Mouse (Mus musculus): ENCODE measurements around the gene Trim14. TPM values are rescaled to one million over a fixed set of nuclear protein-coding genes. Genes with fewer than 3 reads are reported as not detected.
"Not testable (repeated sequence)": the region's sequence is repeated elsewhere in the genome, so short reads cannot be mapped to it uniquely, and the experiment has no call there.

The Trim14 gene
- polyA plus RNA-seq (2015; fragmentation: Nextera tagmentation; extraction: Ambion mirVana) = 6.8 and 8.6 TPM in 2 replicates

DNA sequence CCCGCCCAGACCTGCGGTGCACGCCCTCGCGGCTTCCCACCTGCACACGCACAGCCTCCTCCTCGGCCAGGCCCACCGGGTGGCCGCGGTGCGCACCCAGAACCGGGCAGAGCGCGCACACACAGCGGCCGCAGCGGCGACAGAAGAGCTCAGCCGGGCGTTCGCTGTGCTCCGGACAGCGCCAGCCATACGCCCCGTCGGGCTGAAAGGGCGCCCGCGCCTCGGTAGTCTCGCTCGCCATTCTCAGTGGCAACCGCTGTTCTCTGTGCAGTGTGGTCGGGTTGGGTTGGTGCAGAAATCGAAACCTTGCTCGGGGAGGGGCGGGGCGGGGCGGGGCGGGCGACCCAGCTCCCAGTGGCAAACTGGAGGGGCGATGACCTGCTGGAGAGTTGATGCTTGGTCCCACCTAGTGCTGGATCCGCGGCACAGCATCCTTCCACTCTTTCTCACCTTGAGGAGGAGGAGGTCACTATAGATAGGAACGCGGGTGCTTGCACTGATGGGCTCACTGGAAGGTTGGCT, at the start of gene Trim14:
Gene Trim14, minus strand, starts transcription at position 302 of the 522 bp plus-strand sequence.
- H3K4me2 ChIP-seq = peak within 1 kb of the TSS; percentile 84
- peak within 1 kb of the TSS; percentile 75 for H3K27ac ChIP-seq
- peaks cover 56% of the 10 kb centered on the region for H3K27me3 ChIP-seq

GRCm38 (mm10) chr4:46585041-46585810, 49.3 kb upstream of the Trim14 start:
- WGBS (ENCODE audit: insufficient replicate concordance) = 53% methylated on average over 13 of the region's 13 CpGs
- DNase-seq (no peak), ATAC-seq (ENCODE audit: low read depth) (no peak)
- Histone ChIP-seq H3K27ac (0 out of 2 replicates have a peak overlapping the region, but pooled peaks have one; percentile 11), H3K4me3 (replicated peaks) (no peak overlapping the region), H3K36me3 (no peaks in the 10 kb centered on the region), H3K9me3 (replicated peaks) (0 out of 2 replicates have a peak, but pooled peaks cover 3% of the 10 kb centered on the region), H3K9ac (no peak overlapping the region), H3K27me3 (no peaks in the 10 kb centered on the region), H3K4me1 (replicated peaks) (peaks cover 21% of the 10 kb centered on the region), H3K4me2 (no peak overlapping the region)

More for the DNA sequence above, at the start of gene Trim14:
- H3K9ac ChIP-seq = peak within 1 kb of the TSS; percentile 71
- under 1% methylated on average over 46 of the region's 46 CpGs for WGBS (ENCODE audit: insufficient replicate concordance)
- H3K4me1 ChIP-seq (replicated peaks) = peaks cover 30% of the 10 kb centered on the region
- ATAC-seq (ENCODE audit: low read depth) (peak; percentile 66), DNase-seq (no peak)
- 0 out of 2 replicates have a peak, but pooled peaks cover 7% of the 10 kb centered on the region for H3K36me3 ChIP-seq
- peak within 1 kb of the TSS; percentile 67 for H3K4me3 ChIP-seq (replicated peaks)
- no peaks in the 10 kb centered on the region for H3K9me3 ChIP-seq (replicated peaks)

DNA sequence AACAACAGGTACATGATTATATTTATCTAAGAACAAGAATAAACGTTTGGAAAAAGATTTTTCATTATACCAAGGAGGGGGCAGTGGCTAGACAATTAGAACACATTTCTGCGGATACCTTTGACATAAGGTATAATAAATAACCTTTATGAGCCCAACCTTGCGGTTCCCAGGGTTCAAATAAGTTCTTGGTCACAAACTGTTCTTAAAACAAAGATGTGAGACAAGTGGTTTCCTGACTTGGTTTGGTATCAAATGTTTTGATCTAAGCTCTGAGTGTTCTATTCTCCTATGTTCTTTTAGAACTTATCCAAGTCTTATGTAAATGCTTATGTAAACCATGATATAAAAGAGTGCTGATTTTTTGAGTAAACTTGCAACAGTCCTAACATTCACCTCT, 48.6 kb upstream of the Trim14 start:
- ATAC-seq (ENCODE audit: low read depth); DNase-seq; H3K9me3 ChIP-seq (replicated peaks); H3K4me3 ChIP-seq (replicated peaks); H3K4me2 ChIP-seq; H3K9ac ChIP-seq; H3K27ac ChIP-seq; H3K27me3 ChIP-seq; H3K36me3 ChIP-seq: not testable (repeated sequence)
- peaks cover 14% of the 10 kb centered on the region for H3K4me1 ChIP-seq (replicated peaks)
- whole genome bisulfite sequencing (ENCODE audit: insufficient replicate concordance) = 37% methylated on average over 3 of the region's 3 CpGs

GRCm38 (mm10) chr4:46584084-46584483, 48.1 kb upstream of the Trim14 start:
- not testable (repeated sequence) for DNase-seq; H3K9me3 ChIP-seq (replicated peaks); H3K4me3 ChIP-seq (replicated peaks); H3K4me2 ChIP-seq; H3K36me3 ChIP-seq; H3K9ac ChIP-seq; H3K27ac ChIP-seq; H3K27me3 ChIP-seq; ATAC-seq (ENCODE audit: low read depth)
- WGBS (ENCODE audit: insufficient replicate concordance) = 35% methylated on average over 2 of the region's 6 CpGs
- H3K4me1 ChIP-seq (replicated peaks) = peaks cover 11% of the 10 kb centered on the region

- not testable (repeated sequence) for H3K4me1 ChIP-seq (replicated peaks); H3K4me2 ChIP-seq; H3K27ac ChIP-seq; H3K4me3 ChIP-seq (replicated peaks); H3K9me3 ChIP-seq (replicated peaks); H3K27me3 ChIP-seq; DNase-seq; H3K9ac ChIP-seq; ATAC-seq (ENCODE audit: low read depth); H3K36me3 ChIP-seq
- 67% methylated on average over 9 of the region's 9 CpGs for WGBS (ENCODE audit: insufficient replicate concordance)
Measured at GRCm38 (mm10) chr4:46582024-46582423, 46.1 kb upstream of the Trim14 start.

- DNase-seq; H3K27me3 ChIP-seq; H3K9me3 ChIP-seq (replicated peaks); H3K4me2 ChIP-seq; H3K27ac ChIP-seq; ATAC-seq (ENCODE audit: low read depth); H3K9ac ChIP-seq; H3K4me1 ChIP-seq (replicated peaks); H3K36me3 ChIP-seq; H3K4me3 ChIP-seq (replicated peaks): not testable (repeated sequence)
- 89% methylated on average over 22 of the region's 22 CpGs for whole genome bisulfite sequencing (ENCODE audit: insufficient replicate concordance)
Measured at GRCm38 (mm10) chr4:46581577-46581976, 45.6 kb upstream of the Trim14 start.

- H3K4me2 ChIP-seq; DNase-seq; H3K9me3 ChIP-seq (replicated peaks); H3K4me1 ChIP-seq (replicated peaks); H3K27me3 ChIP-seq; H3K27ac ChIP-seq; H3K9ac ChIP-seq; H3K4me3 ChIP-seq (replicated peaks); H3K36me3 ChIP-seq; ATAC-seq (ENCODE audit: low read depth): not testable (repeated sequence)
- WGBS (ENCODE audit: insufficient replicate concordance) = 82% methylated on average over 15 of the region's 15 CpGs
Measured at GRCm38 (mm10) chr4:46580799-46581243, 44.9 kb upstream of the Trim14 start.

- 85% methylated on average over 8 of the region's 8 CpGs for WGBS (ENCODE audit: insufficient replicate concordance)
- H3K4me3 ChIP-seq (replicated peaks); ATAC-seq (ENCODE audit: low read depth); H3K9me3 ChIP-seq (replicated peaks); H3K27me3 ChIP-seq; H3K9ac ChIP-seq; DNase-seq; H3K36me3 ChIP-seq; H3K27ac ChIP-seq; H3K4me2 ChIP-seq: not testable (repeated sequence)
- peaks cover 11% of the 10 kb centered on the region for H3K4me1 ChIP-seq (replicated peaks)
Measured at GRCm38 (mm10) chr4:46578796-46579346, 42.9 kb upstream of the Trim14 start.

DNA sequence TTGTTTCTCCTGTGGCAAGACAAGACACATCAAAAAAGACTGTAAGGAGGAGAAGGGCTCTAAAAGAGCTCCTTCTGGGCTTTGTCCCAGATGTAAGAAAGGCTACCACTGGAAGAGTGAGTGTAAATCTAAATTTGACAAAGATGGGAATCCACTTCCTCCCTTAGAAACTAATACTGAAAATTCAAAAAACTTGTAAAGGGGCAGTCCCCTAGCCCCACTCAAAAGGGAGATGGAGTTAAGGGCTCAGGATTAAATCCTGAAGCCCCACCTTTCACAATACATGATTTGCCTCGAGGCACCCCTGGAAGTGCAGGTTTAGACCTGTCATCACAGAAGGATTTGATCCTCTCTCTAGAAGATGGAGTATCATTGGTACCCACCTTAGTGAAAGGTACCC, 42.3 kb upstream of the Trim14 start:
- Histone ChIP-seq H3K4me2 (no peak overlapping the region), H3K4me3 (replicated peaks) (no peak overlapping the region), H3K4me1 (replicated peaks) (peaks cover 13% of the 10 kb centered on the region), H3K36me3 (no peaks in the 10 kb centered on the region), H3K9ac (no peak overlapping the region), H3K9me3 (replicated peaks) (0 out of 2 replicates have a peak, but pooled peaks cover 3% of the 10 kb centered on the region), H3K27ac (no peak overlapping the region), H3K27me3 (no peaks in the 10 kb centered on the region)
- ATAC-seq (ENCODE audit: low read depth) (no peak), DNase-seq (no peak)
- WGBS (ENCODE audit: insufficient replicate concordance) = 55% methylated on average over 1 of the region's 1 CpGs

GRCm38 (mm10) chr4:46575509-46576284, 39.8 kb upstream of the Trim14 start:
- H3K36me3 ChIP-seq; H3K4me2 ChIP-seq; DNase-seq; H3K9me3 ChIP-seq (replicated peaks); H3K9ac ChIP-seq; ATAC-seq (ENCODE audit: low read depth); H3K27ac ChIP-seq; H3K4me3 ChIP-seq (replicated peaks); H3K27me3 ChIP-seq: not testable (repeated sequence)
- 49% methylated on average over 6 of the region's 10 CpGs for WGBS (ENCODE audit: insufficient replicate concordance)
- peaks cover 13% of the 10 kb centered on the region for H3K4me1 ChIP-seq (replicated peaks)

GRCm38 (mm10) chr4:46574841-46575240, 38.9 kb upstream of the Trim14 start:
- no peak overlapping the region for H3K4me3 ChIP-seq (replicated peaks)
- peak overlapping the region; percentile 58; the same call in 1 of the 2 replicates for H3K27ac ChIP-seq
- WGBS (ENCODE audit: insufficient replicate concordance) = 30% methylated on average over 12 of the region's 12 CpGs
- no peaks in the 10 kb centered on the region for H3K9me3 ChIP-seq (replicated peaks)
- H3K9ac ChIP-seq = no peak overlapping the region
- H3K36me3 ChIP-seq = no peaks in the 10 kb centered on the region
- DNase-seq = no peak
- H3K4me1 ChIP-seq (replicated peaks) = peaks cover 13% of the 10 kb centered on the region
- no peak overlapping the region for H3K4me2 ChIP-seq
- no peak for ATAC-seq (ENCODE audit: low read depth)
- no peaks in the 10 kb centered on the region for H3K27me3 ChIP-seq

Measured in liver, embryonic 13.5 days (tissue).